Mouse (Mus musculus) bone marrow, adult 2 months (tissue): ENCODE results near the gene Carns1.

Experiments used
- CTCF ChIP-seq: fragments of 200-500 bp; IDR thresholded peaks from 2 replicates; pipeline ENCODE4 v1.5.1; 2011; ENCODE audit warnings: low read length, control low read depth; ENCODE audit not compliant: control insufficient read depth, insufficient read depth
- POLR2A ChIP-seq: fragments of 200-500 bp; IDR thresholded peaks from 2 replicates; pipeline ENCODE4 v1.6.1; 2011; ENCODE audit warnings: low read depth, mild to moderate bottlenecking, control low read depth, low read length, borderline replicate concordance; ENCODE audit not compliant: control insufficient read depth

DNA sequence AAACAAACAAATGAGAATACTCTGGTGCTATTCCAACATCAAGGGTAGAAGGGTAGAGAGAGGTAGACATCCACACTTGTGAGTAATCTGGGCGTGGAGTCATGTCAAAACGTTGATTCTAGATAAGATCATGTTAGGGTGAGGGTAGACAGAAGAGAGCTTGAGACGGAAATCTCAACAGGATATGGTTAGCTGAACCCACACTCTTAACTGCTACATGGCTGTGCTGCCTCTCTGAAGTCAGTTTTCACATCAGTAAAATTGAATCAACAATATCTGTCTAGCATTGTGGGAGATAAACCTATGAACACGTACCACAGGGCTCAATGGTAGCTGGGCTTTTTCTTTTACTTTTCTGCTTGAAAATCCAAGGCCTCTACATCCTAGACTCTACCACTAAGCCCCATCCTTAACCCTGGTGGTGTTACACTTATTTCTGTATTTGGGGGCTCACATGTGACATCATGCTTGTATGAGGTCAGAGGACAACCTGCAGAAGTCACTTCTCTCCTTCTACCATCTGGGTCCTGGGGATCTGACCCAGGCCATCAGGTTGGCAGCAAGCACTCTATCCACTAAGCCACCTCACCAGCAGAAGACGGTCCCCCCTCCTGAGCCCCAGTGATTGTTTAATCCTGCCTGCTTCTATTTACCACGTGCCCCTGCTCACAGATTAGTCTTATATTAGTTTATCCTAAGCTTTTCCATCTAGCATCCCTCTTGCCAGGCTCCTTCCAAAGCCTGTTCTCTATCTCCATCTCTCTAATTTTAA, 55.4 kb downstream of the Carns1 start:
- no peak for TF ChIP-seq CTCF
- no peak for TF ChIP-seq POLR2A
